Mouse (Mus musculus): ENCODE measurements around the gene Slc5a2. TPM values are rescaled to one million over a fixed set of nuclear protein-coding genes. Genes with fewer than 3 reads are reported as not detected.

Slc5a2 gene
- polyA plus RNA-seq, 1 experiment from 2014 or later = not detected

DNA sequence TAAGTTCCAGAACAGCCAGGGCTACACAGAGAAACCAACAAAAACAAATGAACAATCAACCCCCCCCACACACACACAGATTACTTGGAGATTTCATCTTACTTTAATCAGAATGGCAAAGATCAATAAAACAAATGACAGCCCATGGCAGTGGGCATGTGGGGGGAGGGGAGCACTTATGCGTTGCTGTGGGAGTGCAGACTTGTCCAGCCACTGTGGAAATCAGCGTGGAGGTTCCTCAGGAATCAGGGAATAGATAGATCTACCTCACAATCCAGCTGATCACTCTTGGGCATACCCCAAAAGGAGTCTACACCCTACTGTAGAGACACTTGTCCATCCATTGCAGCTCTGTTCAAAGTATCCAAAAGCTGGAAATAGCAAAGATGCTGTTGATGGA lies 10.5 kb upstream of the Slc5a2 start:
- H3K36me3 ChIP-seq = peaks cover 18% of the 10 kb centered on the region
- H3K27me3 ChIP-seq = no peaks in the 10 kb centered on the region
- no peak overlapping the region for H3K4me3 ChIP-seq
- peaks cover 20% of the 10 kb centered on the region for H3K4me1 ChIP-seq
- no peak for ATAC-seq (ENCODE audit: insufficient number of reproducible peaks, low FRiP score, low TSS enrichment, low read depth)
- H3K4me2 ChIP-seq = no peak overlapping the region
- no peaks in the 10 kb centered on the region for H3K9me3 ChIP-seq
- WGBS = 64% methylated on average over 2 of the region's 2 CpGs
- H3K27ac ChIP-seq = no peak overlapping the region
- no peak overlapping the region for H3K9ac ChIP-seq

DNA sequence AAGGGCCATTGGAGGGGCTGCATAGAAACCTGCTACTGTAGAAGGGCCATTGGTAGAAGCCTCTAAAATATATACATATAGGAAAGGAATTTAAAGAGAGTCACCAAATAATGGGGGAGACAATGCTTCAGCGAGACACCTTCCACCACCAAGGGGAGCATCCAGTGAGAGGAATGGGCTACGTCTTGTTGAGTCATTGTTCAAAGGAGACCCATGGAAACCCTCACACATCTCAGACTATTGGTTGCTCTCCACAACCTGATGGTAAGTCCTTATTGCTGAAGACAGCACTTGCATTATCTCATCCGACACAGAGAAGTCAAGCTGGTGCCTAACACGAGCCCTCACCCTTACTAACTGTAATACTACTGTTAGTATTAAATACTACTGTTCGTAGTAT lies 9.7 kb upstream of the Slc5a2 start:
- Histone ChIP-seq H3K27me3 (0 out of 2 replicates have a peak, but pooled peaks cover 3% of the 10 kb centered on the region), H3K4me2 (no peak overlapping the region), H3K4me1 (peaks cover 20% of the 10 kb centered on the region), H3K9ac (no peak overlapping the region), H3K4me3 (no peak overlapping the region), H3K27ac (no peak overlapping the region), H3K36me3 (peaks cover 11% of the 10 kb centered on the region), H3K9me3 (no peaks in the 10 kb centered on the region)
- WGBS = 87% methylated on average over 5 of the region's 5 CpGs
- no peak for ATAC-seq (ENCODE audit: insufficient number of reproducible peaks, low FRiP score, low TSS enrichment, low read depth)

DNA sequence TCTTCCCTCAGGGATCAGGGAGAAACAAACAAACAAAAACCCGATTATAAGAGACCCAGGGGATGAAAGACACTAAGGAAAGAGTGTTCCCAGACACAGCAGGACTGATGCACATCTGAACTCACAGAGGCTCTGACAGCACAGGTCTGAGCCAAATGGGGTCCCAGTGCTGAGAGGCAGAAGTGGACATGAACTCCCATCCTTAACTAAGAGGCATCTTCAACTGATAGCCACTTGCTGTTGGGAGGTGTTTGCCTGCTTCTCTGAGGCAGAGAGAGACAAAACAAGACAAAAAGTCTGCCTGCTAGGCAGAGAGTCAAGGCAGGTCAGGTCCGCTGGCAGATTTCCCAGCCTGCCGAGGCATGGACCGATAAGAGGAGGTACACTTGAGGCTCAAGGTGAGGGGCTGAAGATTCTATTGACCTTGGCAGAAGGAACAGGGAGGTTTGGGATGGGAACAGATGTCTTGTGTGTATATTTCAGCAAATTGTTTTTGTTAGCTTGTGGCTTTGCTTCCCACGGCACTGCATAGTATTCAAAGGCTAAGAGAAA lies 8.6 kb upstream of the Slc5a2 start:
- H3K27ac ChIP-seq = no peak overlapping the region
- 52% methylated on average over 5 of the region's 5 CpGs for WGBS
- H3K36me3 ChIP-seq = peaks cover 11% of the 10 kb centered on the region
- no peaks in the 10 kb centered on the region for H3K9me3 ChIP-seq
- no peak overlapping the region for H3K4me3 ChIP-seq
- ATAC-seq (ENCODE audit: insufficient number of reproducible peaks, low FRiP score, low TSS enrichment, low read depth) = no peak
- H3K9ac ChIP-seq = no peak overlapping the region
- H3K4me2 ChIP-seq = no peak overlapping the region
- peaks cover 15% of the 10 kb centered on the region for H3K4me1 ChIP-seq
- 0 out of 2 replicates have a peak, but pooled peaks cover 3% of the 10 kb centered on the region for H3K27me3 ChIP-seq

DNA sequence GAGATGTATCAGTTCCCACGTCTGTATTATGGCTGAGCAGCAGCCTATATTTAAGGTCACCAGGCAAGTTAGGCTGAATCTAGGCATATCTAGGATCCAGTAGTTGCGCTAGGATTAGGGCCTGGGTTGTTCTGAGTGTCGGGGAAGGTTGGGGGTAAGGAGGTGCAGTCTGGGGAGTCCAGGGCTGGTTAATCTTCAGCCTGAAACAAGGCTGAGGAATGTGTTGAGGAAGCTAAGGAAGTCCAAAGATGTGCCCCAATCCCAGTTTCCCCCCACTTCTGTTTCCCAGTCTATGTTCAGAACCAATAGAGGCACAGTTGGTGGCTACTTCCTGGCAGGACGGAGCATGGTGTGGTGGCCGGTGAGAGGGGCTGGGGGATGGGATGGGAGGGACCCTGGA lies 599 bp downstream of the Slc5a2 start:
- ATAC-seq (ENCODE audit: insufficient number of reproducible peaks, low FRiP score, low TSS enrichment, low read depth) = no peak
- Histone ChIP-seq H3K27me3 (no peaks in the 10 kb centered on the region), H3K4me3 (no peak overlapping the region), H3K36me3 (peaks cover 9% of the 10 kb centered on the region; the same call in 1 of the 2 replicates), H3K4me1 (no peaks in the 10 kb centered on the region), H3K4me2 (no peak overlapping the region), H3K9ac (no peak overlapping the region), H3K9me3 (no peaks in the 10 kb centered on the region), H3K27ac (no peak overlapping the region)
- WGBS = 78% methylated on average over 5 of the region's 5 CpGs

DNA sequence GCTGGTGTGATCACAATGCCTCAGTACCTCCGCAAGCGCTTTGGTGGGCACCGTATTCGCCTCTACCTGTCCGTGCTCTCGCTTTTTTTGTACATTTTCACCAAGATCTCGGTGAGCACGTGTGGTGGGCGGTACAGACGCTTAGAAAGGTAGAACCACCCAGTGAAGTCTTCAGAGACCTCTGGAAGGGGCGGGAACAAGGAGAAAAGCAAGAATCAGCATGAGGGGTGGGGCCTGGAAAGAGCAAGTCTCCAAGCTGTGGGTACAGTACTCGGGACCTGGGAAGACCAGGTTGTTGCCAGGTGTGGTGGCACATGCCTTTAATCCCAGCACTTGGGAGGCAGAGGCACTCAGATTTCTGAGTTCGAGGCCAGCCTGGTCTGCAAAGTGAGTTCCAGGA lies 1.9 kb downstream of the Slc5a2 start:
- H3K9ac ChIP-seq = no peak overlapping the region
- H3K4me2 ChIP-seq = no peak overlapping the region
- H3K4me3 ChIP-seq = no peak overlapping the region
- H3K27me3 ChIP-seq = no peaks in the 10 kb centered on the region
- 60% methylated on average over 13 of the region's 13 CpGs for WGBS
- no peaks in the 10 kb centered on the region for H3K4me1 ChIP-seq
- peaks cover 23% of the 10 kb centered on the region for H3K36me3 ChIP-seq
- no peak for ATAC-seq (ENCODE audit: insufficient number of reproducible peaks, low FRiP score, low TSS enrichment, low read depth)
- no peak overlapping the region for H3K27ac ChIP-seq
- H3K9me3 ChIP-seq = no peaks in the 10 kb centered on the region

DNA sequence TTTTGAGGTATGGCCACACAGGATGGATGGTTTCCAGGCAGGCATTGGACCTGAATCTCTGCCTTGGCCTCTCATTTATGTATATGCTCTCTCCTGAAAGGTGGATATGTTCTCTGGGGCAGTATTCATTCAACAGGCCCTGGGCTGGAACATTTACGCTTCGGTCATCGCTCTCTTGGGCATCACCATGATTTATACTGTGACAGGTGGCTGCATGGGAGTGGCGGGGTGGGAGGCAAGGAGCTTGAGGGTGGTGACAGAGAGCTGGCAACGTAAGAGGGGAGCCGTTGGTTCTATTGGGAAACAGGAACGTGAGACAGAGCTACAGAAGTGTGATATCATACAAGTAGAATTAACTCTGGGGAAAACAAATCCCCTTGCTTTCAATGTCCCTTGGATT lies 2.4 kb downstream of the Slc5a2 start:
- WGBS = 81% methylated on average over 7 of the region's 7 CpGs

DNA sequence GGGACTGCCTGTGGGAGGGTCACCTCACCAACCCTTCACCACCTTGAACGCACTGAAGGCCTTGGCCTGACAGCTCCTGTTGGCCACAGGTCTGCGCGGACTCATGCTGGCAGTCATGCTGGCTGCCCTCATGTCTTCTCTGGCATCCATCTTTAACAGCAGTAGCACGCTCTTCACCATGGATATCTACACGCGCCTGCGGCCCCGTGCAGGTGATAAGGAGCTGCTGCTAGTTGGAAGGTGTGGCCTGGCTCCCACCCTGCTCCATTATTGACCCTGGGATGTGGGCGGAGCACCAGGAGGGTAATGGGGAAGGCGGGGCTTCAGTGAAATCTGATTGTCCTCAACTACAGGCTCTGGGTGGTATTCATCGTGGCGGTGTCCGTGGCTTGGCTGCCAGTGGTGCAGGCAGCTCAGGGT lies 5.0 kb downstream of the Slc5a2 start:
- ATAC-seq (ENCODE audit: insufficient number of reproducible peaks, low FRiP score, low TSS enrichment, low read depth) = no peak
- H3K36me3 ChIP-seq = peaks cover 53% of the 10 kb centered on the region
- WGBS = 58% methylated on average over 13 of the region's 13 CpGs

More for the DNA sequence above, 2.4 kb downstream of the Slc5a2 start:
- Histone ChIP-seq H3K36me3 (peaks cover 27% of the 10 kb centered on the region), H3K4me3 (no peak overlapping the region), H3K27ac (no peak overlapping the region), H3K9ac (no peak overlapping the region), H3K27me3 (no peaks in the 10 kb centered on the region), H3K4me2 (no peak overlapping the region), H3K4me1 (no peaks in the 10 kb centered on the region), H3K9me3 (no peaks in the 10 kb centered on the region)
- no peak for ATAC-seq (ENCODE audit: insufficient number of reproducible peaks, low FRiP score, low TSS enrichment, low read depth)

DNA sequence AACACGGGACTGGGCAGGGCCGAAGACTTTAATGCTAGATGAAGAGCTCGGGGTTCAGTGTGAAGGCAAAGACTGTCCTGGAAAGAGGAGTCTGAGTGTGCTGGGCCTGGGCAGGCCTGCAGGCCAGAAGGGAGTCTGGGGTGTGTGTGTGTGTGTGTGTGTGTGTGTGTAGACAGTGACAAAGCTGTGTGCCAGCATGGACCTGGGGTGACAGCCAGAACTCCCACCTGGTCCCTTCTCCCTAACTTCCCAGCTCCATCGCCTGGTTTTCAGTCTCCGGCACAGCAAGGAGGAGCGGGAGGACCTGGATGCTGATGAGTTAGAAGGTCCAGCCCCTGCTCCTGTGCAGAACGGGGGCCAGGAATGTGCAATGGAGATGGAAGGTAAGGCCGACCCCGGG lies 6.0 kb downstream of the Slc5a2 start:
- Histone ChIP-seq H3K4me1 (no peaks in the 10 kb centered on the region), H3K9ac (no peak overlapping the region), H3K36me3 (peaks cover 64% of the 10 kb centered on the region), H3K4me3 (no peak overlapping the region), H3K4me2 (no peak overlapping the region), H3K27ac (no peak overlapping the region), H3K9me3 (no peaks in the 10 kb centered on the region), H3K27me3 (no peaks in the 10 kb centered on the region)
- no peak for ATAC-seq (ENCODE audit: insufficient number of reproducible peaks, low FRiP score, low TSS enrichment, low read depth)
- WGBS = 94% methylated on average over 9 of the region's 9 CpGs

More for the DNA sequence above, 5.0 kb downstream of the Slc5a2 start:
- Histone ChIP-seq H3K27me3 (no peaks in the 10 kb centered on the region), H3K9ac (no peak overlapping the region), H3K4me2 (no peak overlapping the region), H3K4me3 (no peak overlapping the region), H3K27ac (no peak overlapping the region), H3K4me1 (no peaks in the 10 kb centered on the region), H3K9me3 (no peaks in the 10 kb centered on the region)

DNA sequence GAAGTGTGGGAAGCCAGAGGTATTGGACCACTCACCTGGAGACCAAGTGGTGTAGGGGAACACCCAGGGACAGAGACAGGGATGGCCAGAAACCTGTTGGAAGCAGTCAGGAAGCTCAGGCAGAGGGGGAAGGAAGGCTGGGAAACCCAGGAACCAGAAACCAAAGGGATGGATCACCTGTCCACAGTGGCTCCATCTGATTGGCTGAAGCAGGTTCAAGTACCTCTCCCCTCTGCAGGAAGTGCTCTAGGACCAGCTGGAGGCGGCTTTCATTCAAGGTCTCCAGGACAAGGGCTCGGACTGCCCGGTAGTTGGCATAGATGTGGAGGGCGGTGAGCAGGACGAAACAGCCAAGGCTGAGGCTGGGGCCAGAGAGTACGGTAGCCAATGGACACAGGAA lies 10.6 kb downstream of the Slc5a2 start:
- Histone ChIP-seq H3K4me1 (no peaks in the 10 kb centered on the region), H3K4me2 (no peak overlapping the region), H3K27me3 (no peaks in the 10 kb centered on the region), H3K9ac (no peak overlapping the region), H3K4me3 (no peak overlapping the region), H3K9me3 (no peaks in the 10 kb centered on the region), H3K27ac (no peak overlapping the region), H3K36me3 (peaks cover 75% of the 10 kb centered on the region)
- WGBS = 96% methylated on average over 6 of the region's 6 CpGs
- ATAC-seq (ENCODE audit: insufficient number of reproducible peaks, low FRiP score, low TSS enrichment, low read depth) = no peak

DNA sequence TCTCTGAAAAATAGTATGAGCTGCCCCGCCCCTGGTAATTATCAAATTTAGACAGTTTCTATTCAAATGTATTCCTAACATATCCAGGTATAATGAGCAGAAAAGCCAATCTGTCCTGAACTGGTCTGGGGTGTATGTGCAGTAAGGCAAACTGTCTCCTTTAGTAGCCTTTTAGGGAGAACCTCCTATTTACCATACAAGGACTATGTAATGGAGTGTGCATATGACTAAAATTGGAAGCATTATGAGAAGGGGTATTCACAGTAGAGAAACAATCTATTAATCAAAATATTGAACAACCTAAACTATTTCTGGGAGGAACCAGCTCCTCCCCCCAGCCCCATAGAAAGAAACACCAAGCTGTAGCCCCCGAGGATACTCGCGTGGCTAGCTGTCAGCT lies 14.3 kb downstream of the Slc5a2 start:
- H3K27me3 ChIP-seq = no peaks in the 10 kb centered on the region
- H3K27ac ChIP-seq = no peak overlapping the region
- peaks cover 43% of the 10 kb centered on the region for H3K36me3 ChIP-seq
- no peak overlapping the region for H3K4me3 ChIP-seq
- H3K9ac ChIP-seq = no peak overlapping the region
- no peak overlapping the region for H3K4me2 ChIP-seq
- 0 out of 2 replicates have a peak, but pooled peaks cover 3% of the 10 kb centered on the region for H3K4me1 ChIP-seq
- H3K9me3 ChIP-seq = no peaks in the 10 kb centered on the region
- 86% methylated on average over 4 of the region's 4 CpGs for WGBS
- no peak for ATAC-seq (ENCODE audit: insufficient number of reproducible peaks, low FRiP score, low TSS enrichment, low read depth)

DNA sequence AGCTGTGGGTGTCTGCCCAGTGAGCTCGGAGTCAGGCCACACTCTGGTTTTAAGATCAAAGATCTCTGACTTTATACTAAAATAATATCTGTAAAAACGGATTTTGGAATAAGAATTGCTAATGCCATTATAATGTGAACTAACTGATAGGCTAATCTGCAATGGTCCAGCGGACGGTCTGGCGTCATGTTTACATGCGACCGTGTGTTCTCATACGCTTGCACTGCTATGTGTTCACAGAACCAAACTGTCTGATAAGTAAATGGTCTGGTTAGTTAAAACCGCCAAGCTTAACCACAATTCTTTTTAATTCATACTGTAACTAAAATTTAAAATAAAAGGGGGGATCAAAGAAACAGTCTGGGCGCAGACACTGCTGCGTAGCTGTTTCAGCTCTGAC lies 16.3 kb downstream of the Slc5a2 start:
- Histone ChIP-seq H3K27me3 (no peaks in the 10 kb centered on the region), H3K4me1 (0 out of 2 replicates have a peak, but pooled peaks cover 3% of the 10 kb centered on the region), H3K9ac (no peak overlapping the region), H3K4me2 (no peak overlapping the region), H3K4me3 (no peak overlapping the region), H3K36me3 (peaks cover 38% of the 10 kb centered on the region), H3K27ac (no peak overlapping the region), H3K9me3 (no peaks in the 10 kb centered on the region)
- ATAC-seq (ENCODE audit: insufficient number of reproducible peaks, low FRiP score, low TSS enrichment, low read depth) = no peak
- 89% methylated on average over 11 of the region's 11 CpGs for WGBS

DNA sequence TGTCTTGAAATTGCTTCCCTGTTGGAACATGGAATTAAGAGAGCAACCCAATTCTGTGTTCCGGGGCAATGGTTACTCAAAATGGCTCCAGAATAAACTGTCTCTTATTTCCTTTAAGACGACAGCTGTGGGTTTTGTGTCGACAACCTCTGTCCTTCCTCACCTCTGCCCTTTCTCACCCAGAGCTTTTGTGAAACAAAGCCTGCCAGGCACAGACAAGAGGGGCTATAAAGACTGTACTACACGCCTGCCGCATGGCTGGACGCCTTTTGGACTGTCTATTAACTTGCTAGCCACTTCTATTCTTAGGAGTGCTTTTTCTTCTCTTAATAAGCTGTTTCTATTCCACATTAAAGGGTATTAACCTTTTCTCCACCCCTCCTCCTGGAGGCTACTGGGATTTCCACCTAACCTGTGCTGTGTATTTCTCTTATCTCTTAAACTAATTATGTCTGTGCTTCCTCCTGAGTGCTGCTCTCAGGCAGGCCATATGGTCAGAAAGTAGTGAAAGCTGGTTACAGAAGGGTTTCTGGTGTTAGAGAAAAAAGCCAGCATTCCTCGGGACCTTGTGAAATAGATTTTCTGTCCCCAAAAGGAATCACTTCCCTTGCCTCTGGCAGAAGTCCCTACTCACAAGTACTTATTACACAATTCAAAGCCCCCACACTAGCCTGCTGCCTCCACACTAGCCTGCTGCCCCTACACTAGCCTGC lies 17.2 kb downstream of the Slc5a2 start:
- Histone ChIP-seq H3K4me3 (no peak overlapping the region), H3K27me3 (no peaks in the 10 kb centered on the region), H3K27ac (no peak overlapping the region), H3K9ac (no peak overlapping the region), H3K4me1 (0 out of 2 replicates have a peak, but pooled peaks cover 3% of the 10 kb centered on the region), H3K4me2 (no peak overlapping the region), H3K9me3 (no peaks in the 10 kb centered on the region), H3K36me3 (peaks cover 44% of the 10 kb centered on the region)
- WGBS = 34% methylated on average over 7 of the region's 7 CpGs
- no peak for ATAC-seq (ENCODE audit: insufficient number of reproducible peaks, low FRiP score, low TSS enrichment, low read depth)
